Mouse (Mus musculus): ENCODE results near the gene Rnf31.

DNA sequence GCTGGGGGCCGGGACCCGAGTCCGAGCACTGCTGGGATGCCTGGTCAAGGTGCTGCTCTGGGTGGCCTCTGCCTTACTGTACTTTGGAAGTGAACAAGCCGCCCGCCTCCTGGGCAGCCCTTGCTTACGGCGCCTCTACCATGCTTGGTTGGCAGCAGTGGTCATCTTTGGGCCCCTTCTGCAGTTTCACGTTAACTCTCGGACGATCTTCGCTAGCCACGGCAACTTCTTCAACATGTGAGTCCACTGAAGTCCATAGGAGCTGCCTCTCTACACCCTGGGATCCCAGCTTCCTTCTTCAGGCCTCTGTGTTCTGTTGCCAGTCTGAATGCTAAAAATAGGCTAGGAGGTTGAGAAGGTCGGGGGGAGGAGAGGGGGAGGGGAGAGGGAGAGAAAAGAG is 15.8 kb upstream of the Rnf31 start:
- TF ChIP-seq CTCF (IDR thresholded peaks at IDR 0.05; ENCODE audit: extremely low read depth, insufficient read depth, insufficient read length, insufficient replicate concordance) = no peak
- TF ChIP-seq POLR2A (IDR thresholded peaks at IDR 0.05; ENCODE audit: low read depth, low read length) = no peak
